Mouse (Mus musculus): ENCODE measurements around the gene Cnot8. TPM values are rescaled to one million over a fixed set of nuclear protein-coding genes. Genes with fewer than 3 reads are reported as not detected.

The Cnot8 gene
- 72.0 and 91.1 TPM in 2 replicates for polyA plus RNA-seq (2012; rRNA removed)

DNA sequence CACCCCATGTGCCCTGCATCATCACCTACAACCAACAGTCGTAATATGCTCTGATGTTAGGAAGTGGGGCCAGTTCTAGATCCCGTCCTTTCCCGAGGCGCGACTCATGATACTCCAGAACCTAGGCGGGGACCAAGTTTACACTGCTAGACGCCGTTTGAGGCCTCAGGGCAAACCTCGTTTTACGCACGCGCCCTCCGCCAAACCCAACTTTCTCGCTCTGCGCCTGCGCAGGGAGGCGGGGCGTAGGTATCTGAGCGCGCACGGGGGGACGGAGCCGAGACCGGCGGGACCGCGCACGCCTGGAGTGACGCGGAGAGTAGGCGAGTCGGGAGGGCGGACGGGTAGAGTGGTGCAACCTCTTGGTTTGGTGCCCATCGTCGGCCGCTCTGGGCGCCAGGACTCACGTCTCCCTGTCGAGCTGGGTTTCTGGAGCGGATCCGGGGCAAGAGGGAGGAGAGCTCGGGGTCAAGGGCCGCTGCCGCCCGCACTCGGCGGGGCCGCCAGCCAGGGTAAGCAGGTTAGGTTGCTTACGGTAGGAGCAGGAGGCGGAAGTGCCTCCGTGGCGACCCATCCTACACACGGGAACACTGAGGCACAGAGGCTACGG is at the start of gene Cnot8:
Cnot8 (plus strand) TSS at position 457 of the 610 bp plus-strand sequence.

DNA sequence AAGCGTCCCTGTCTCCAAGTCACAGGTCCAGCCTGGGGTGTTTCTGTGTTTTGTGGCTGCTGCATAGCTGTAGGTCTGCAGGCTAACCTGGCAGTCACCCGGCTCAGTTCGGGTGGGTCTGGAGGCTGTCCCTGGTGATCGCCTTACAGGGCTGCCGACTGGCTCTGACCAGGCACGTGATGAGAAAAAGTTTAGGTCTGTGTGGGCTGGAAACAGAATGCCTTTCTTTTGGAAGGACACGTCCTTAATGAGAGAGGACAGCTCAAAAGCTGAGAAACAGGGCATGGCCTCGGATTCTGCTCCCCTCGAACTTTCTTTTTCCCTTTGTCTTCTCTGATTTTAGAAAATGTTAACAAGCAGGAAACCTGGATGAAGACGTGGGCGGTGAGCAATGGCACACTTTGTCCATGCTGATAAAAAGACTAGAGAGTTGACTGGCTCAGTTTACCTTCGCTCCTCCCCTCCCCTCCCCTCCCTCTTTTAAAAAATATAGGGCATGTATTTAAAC is 10.9 kb upstream of the Cnot8 start, which contains the start of gene Gm12248:
Gm12248 (minus strand) TSS at position 114 of the 508 bp plus-strand sequence.

Other genes starting within 250 kb of the Cnot8 start
- 45.7 and 49.1 TPM in 2 replicates for gene Larp1, start 95.1 kb upstream of the Cnot8 start, polyA plus RNA-seq (2012; rRNA removed)
- not detected in 2 replicates for gene Gm12248, start 11.0 kb upstream of the Cnot8 start, polyA plus RNA-seq (2012; rRNA removed)
- 13.0 and 16.6 TPM in 2 replicates for gene Gemin5, start 64.4 kb downstream of the Cnot8 start, polyA plus RNA-seq (2012; rRNA removed)
- 82.0 and 93.1 TPM in 2 replicates for gene Mrpl22, start 67.5 kb downstream of the Cnot8 start, polyA plus RNA-seq (2012; rRNA removed)
- 1.5 and 1.8 TPM in 2 replicates for gene Igtp, start 95.4 kb downstream of the Cnot8 start, polyA plus RNA-seq (2012; rRNA removed)
- gene Irgm2, start 95.5 kb downstream of the Cnot8 start, polyA plus RNA-seq (2012; rRNA removed): 0.58 and 0.97 TPM in 2 replicates
- gene 4930438A08Rik, start 170.6 kb downstream of the Cnot8 start, polyA plus RNA-seq (2012; rRNA removed): 0.05 and 0.08 TPM in 2 replicates
- 42.7 and 55.9 TPM in 2 replicates for gene Zfp692, start 202.9 kb downstream of the Cnot8 start, polyA plus RNA-seq (2012; rRNA removed)
- gene Zfp672, start 226.2 kb downstream of the Cnot8 start, polyA plus RNA-seq (2012; rRNA removed): 19.6 and 29.3 TPM in 2 replicates
- 28.8 and 39.1 TPM in 2 replicates for gene Sh3bp5l, start 226.6 kb downstream of the Cnot8 start, polyA plus RNA-seq (2012; rRNA removed)

All from central nervous system, embryonic 11.5 days (tissue).